Mouse (Mus musculus) gastrocnemius, postnatal 36 days (tissue): Measurements from ENCODE around the gene Plcl2. TPM values are rescaled to one million over a fixed set of nuclear protein-coding genes. Genes with fewer than 3 reads are reported as not detected.

Experiments
- DNase-seq, 2 experiments: peaks; one replicate each; pipeline ENCODE4 v3.0.0; 2022
- intact Hi-C: fragments of 180-260 bp; cut with DNase I; formaldehyde crosslinking; loops from one replicate; pipeline ENCODE4 v1.15.1; 2025
- total RNA-seq, 2 experiments: library from RNA; stranded (reverse); gene quantifications; 2 replicates each; pipeline ENCODE4 v1.2.3; 2021

The Plcl2 gene
- total RNA-seq, 2 experiments from 2014 or later, result 27.5 to 31.2 TPM

- intact Hi-C loops, result no loop called here
Measured at GRCm38 (mm10) chr17:50498062-50498697, 11.0 kb upstream of the Plcl2 start.

GRCm38 (mm10) chr17:50499091-50499790, 10.0 kb upstream of the Plcl2 start:
- intact Hi-C loops, result no loop called here
- DNase-seq, result no peak

More at GRCm38 (mm10) chr17:50498062-50498697, 11.0 kb upstream of the Plcl2 start:
- DNase-seq, result no peak

- intact Hi-C loops, result no loop called here
Measured at GRCm38 (mm10) chr17:50500806-50501205, 8.4 kb upstream of the Plcl2 start.

GRCm38 (mm10) chr17:50503075-50503474, 6.1 kb upstream of the Plcl2 start:
- no peak for DNase-seq

More at GRCm38 (mm10) chr17:50500806-50501205, 8.4 kb upstream of the Plcl2 start:
- DNase-seq, result no peak

GRCm38 (mm10) chr17:50504070-50504846, 4.9 kb upstream of the Plcl2 start:
- intact Hi-C loops, result no loop called here
- DNase-seq, result no peak

More at GRCm38 (mm10) chr17:50503075-50503474, 6.1 kb upstream of the Plcl2 start:
- intact Hi-C loops, result no loop called here

- intact Hi-C loops, result loop anchor here (5.0 kb wide), 3 partner anchors 84 to 214 kb away; partner anchors contain the start of gene Dazl
- no peak for DNase-seq
Measured at GRCm38 (mm10) chr17:50505910-50506634, 3.1 kb upstream of the Plcl2 start.

- no peak for DNase-seq
- intact Hi-C loops, result loop anchor here (5.0 kb wide), 3 partner anchors 85 to 215 kb away; partner anchors contain the start of gene Dazl
Measured at GRCm38 (mm10) chr17:50506861-50507321, 2.3 kb upstream of the Plcl2 start.

- DNase-seq, result peak in 1 of 2 experiments; percentile 5
- intact Hi-C loops, result loop anchor here (2.0 to 5.0 kb wide), 4 partner anchors 86 to 216 kb away; partner anchors contain the start of gene Dazl
Measured at GRCm38 (mm10) chr17:50508055-50508774, 988 bp upstream of the Plcl2 start.

GRCm38 (mm10) chr17:50508775-50509250, 390 bp upstream of the Plcl2 start:
- intact Hi-C loops, result loop anchor here (2.0 to 5.0 kb wide), 4 partner anchors 87 to 217 kb away; partner anchors contain the start of gene Dazl
- DNase-seq, result peak; percentile 74 to 76

- DNase-seq, result no peak
- intact Hi-C loops, result loop anchor here (10.0 kb wide), 1 partner anchor 285 kb away; no protein-coding TSS in a partner anchor
Measured at GRCm38 (mm10) chr17:50510279-50510678, 1.1 kb downstream of the Plcl2 start.

GRCm38 (mm10) chr17:50510741-50511140, 1.5 kb downstream of the Plcl2 start:
- no peak for DNase-seq
- intact Hi-C loops, result loop anchor here (10.0 kb wide), 1 partner anchor 284 kb away; no protein-coding TSS in a partner anchor

GRCm38 (mm10) chr17:50512222-50512621, 3.0 kb downstream of the Plcl2 start:
- DNase-seq, result no peak
- intact Hi-C loops, result loop anchor here (10.0 kb wide), 1 partner anchor 283 kb away; no protein-coding TSS in a partner anchor

- intact Hi-C loops, result loop anchor here (10.0 kb wide), 1 partner anchor 282 kb away; no protein-coding TSS in a partner anchor
- no peak for DNase-seq
Measured at GRCm38 (mm10) chr17:50512841-50513240, 3.6 kb downstream of the Plcl2 start.

GRCm38 (mm10) chr17:50513376-50513775, 4.2 kb downstream of the Plcl2 start:
- no peak for DNase-seq
- intact Hi-C loops, result loop anchor here (10.0 kb wide), 1 partner anchor 281 kb away; no protein-coding TSS in a partner anchor

- DNase-seq, result no peak
- intact Hi-C loops, result loop anchor here (10.0 kb wide), 1 partner anchor 281 kb away; no protein-coding TSS in a partner anchor
Measured at GRCm38 (mm10) chr17:50514012-50514411, 4.8 kb downstream of the Plcl2 start.

GRCm38 (mm10) chr17:50515926-50516325, 6.7 kb downstream of the Plcl2 start:
- no peak for DNase-seq
- intact Hi-C loops, result loop anchor here (10.0 kb wide), 1 partner anchor 279 kb away; no protein-coding TSS in a partner anchor

GRCm38 (mm10) chr17:50517781-50518415, 8.7 kb downstream of the Plcl2 start:
- no peak for DNase-seq
- intact Hi-C loops, result loop anchor here (10.0 kb wide), 1 partner anchor 277 kb away; no protein-coding TSS in a partner anchor

GRCm38 (mm10) chr17:50519588-50519987, 10.4 kb downstream of the Plcl2 start:
- intact Hi-C loops, result loop anchor here (10.0 kb wide), 1 partner anchor 275 kb away; no protein-coding TSS in a partner anchor
- no peak for DNase-seq
